Mouse (Mus musculus): Measurements from ENCODE around the gene Tmco1. TPM values are rescaled to one million over a fixed set of nuclear protein-coding genes. Genes with fewer than 3 reads are reported as not detected.
A peak's percentile ranks its signal among the peaks of the same experiment; 100 is the strongest.

The Tmco1 gene
- polyA plus RNA-seq, 1 experiment: 43.7 TPM

DNA sequence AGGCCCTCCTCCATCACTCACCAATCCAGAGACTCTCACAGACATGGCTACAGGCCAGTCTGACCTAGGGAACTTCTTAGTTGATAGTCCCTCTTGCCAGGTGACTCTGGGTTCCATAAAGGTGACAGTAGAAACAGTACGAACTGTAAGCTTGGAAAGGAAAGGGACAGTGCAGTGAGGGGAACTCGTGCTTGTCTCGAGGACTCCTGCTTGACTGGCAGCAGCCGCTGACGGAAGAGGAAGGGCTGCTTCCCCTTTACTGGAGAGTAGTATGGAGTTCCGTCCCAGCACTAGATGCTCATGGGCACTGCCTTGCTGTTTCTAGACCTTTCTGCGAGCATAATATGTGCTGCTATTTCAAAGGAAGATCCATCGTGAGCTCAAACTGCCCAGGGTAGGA lies 22.9 kb downstream of the Tmco1 start:
- H3K36me3 ChIP-seq (ENCODE audit: control insufficient read depth, insufficient read depth, low read length, poor library complexity, severe bottlenecking): peaks cover 16% of the 10 kb centered on the region
- H3K27ac ChIP-seq (ENCODE audit: insufficient read depth, low read length): no peak overlapping the region
- H3K4me3 ChIP-seq (ENCODE audit: low read depth, low read length): no peak overlapping the region
- H3K4me1 ChIP-seq (ENCODE audit: control insufficient read depth, insufficient read depth, low read length): no peaks in the 10 kb centered on the region
- H3K9me3 ChIP-seq (replicated peaks; ENCODE audit: control insufficient read depth, insufficient read depth, low read length, poor library complexity, severe bottlenecking): no peaks in the 10 kb centered on the region
- H3K27me3 ChIP-seq (ENCODE audit: control insufficient read depth, insufficient read depth, low read length, poor library complexity, severe bottlenecking): no peaks in the 10 kb centered on the region
- no peak overlapping the region for H3K9ac ChIP-seq (ENCODE audit: low read depth, poor library complexity, severe bottlenecking)
- TF ChIP-seq EP300 (IDR thresholded peaks at IDR 0.05; ENCODE audit: insufficient read depth, low read depth, low read length) (no peak), POLR2A (IDR thresholded peaks at IDR 0.05; ENCODE audit: insufficient read depth, low read length) (no peak), CTCF (IDR thresholded peaks at IDR 0.05; ENCODE audit: low read depth, low read length) (no peak)

- H3K27ac ChIP-seq (ENCODE audit: insufficient read depth, low read length): no peak overlapping the region
- TF ChIP-seq EP300 (IDR thresholded peaks at IDR 0.05; ENCODE audit: insufficient read depth, low read depth, low read length) (no peak), CTCF (IDR thresholded peaks at IDR 0.05; ENCODE audit: low read depth, low read length) (no peak), POLR2A (IDR thresholded peaks at IDR 0.05; ENCODE audit: insufficient read depth, low read length) (no peak)
- H3K9me3 ChIP-seq (replicated peaks; ENCODE audit: control insufficient read depth, insufficient read depth, low read length, poor library complexity, severe bottlenecking): no peaks in the 10 kb centered on the region
- H3K36me3 ChIP-seq (ENCODE audit: control insufficient read depth, insufficient read depth, low read length, poor library complexity, severe bottlenecking): 0 out of 2 replicates have a peak, but pooled peaks cover 4% of the 10 kb centered on the region
- no peaks in the 10 kb centered on the region for H3K27me3 ChIP-seq (ENCODE audit: control insufficient read depth, insufficient read depth, low read length, poor library complexity, severe bottlenecking)
- no peak overlapping the region for H3K4me3 ChIP-seq (ENCODE audit: low read depth, low read length)
- no peak overlapping the region for H3K9ac ChIP-seq (ENCODE audit: low read depth, poor library complexity, severe bottlenecking)
- no peaks in the 10 kb centered on the region for H3K4me1 ChIP-seq (ENCODE audit: control insufficient read depth, insufficient read depth, low read length)
Observed at GRCm38 (mm10) chr1:167336398-167336797, 28.2 kb downstream of the Tmco1 start.

- peak; percentile 81 for TF ChIP-seq CTCF (IDR thresholded peaks at IDR 0.05; ENCODE audit: low read depth, low read length)
- no peak for TF ChIP-seq POLR2A (IDR thresholded peaks at IDR 0.05; ENCODE audit: insufficient read depth, low read length)
- no peak for TF ChIP-seq EP300 (IDR thresholded peaks at IDR 0.05; ENCODE audit: insufficient read depth, low read depth, low read length)
- Histone ChIP-seq H3K4me3 (ENCODE audit: low read depth, low read length) (no peak overlapping the region), H3K9me3 (replicated peaks; ENCODE audit: control insufficient read depth, insufficient read depth, low read length, poor library complexity, severe bottlenecking) (no peaks in the 10 kb centered on the region), H3K4me1 (ENCODE audit: control insufficient read depth, insufficient read depth, low read length) (no peaks in the 10 kb centered on the region), H3K27ac (ENCODE audit: insufficient read depth, low read length) (no peak overlapping the region), H3K9ac (ENCODE audit: low read depth, poor library complexity, severe bottlenecking) (no peak overlapping the region), H3K36me3 (ENCODE audit: control insufficient read depth, insufficient read depth, low read length, poor library complexity, severe bottlenecking) (0 out of 2 replicates have a peak, but pooled peaks cover 2% of the 10 kb centered on the region), H3K27me3 (ENCODE audit: control insufficient read depth, insufficient read depth, low read length, poor library complexity, severe bottlenecking) (no peaks in the 10 kb centered on the region)
Observed at GRCm38 (mm10) chr1:167337463-167338095, 29.4 kb downstream of the Tmco1 start.

- no peaks in the 10 kb centered on the region for H3K9me3 ChIP-seq (replicated peaks; ENCODE audit: control insufficient read depth, insufficient read depth, low read length, poor library complexity, severe bottlenecking)
- TF ChIP-seq EP300 (IDR thresholded peaks at IDR 0.05; ENCODE audit: insufficient read depth, low read depth, low read length): no peak
- no peak for TF ChIP-seq POLR2A (IDR thresholded peaks at IDR 0.05; ENCODE audit: insufficient read depth, low read length)
- no peak for TF ChIP-seq CTCF (IDR thresholded peaks at IDR 0.05; ENCODE audit: low read depth, low read length)
- no peak overlapping the region for H3K9ac ChIP-seq (ENCODE audit: low read depth, poor library complexity, severe bottlenecking)
- H3K4me3 ChIP-seq (ENCODE audit: low read depth, low read length): no peak overlapping the region
- H3K27me3 ChIP-seq (ENCODE audit: control insufficient read depth, insufficient read depth, low read length, poor library complexity, severe bottlenecking): no peaks in the 10 kb centered on the region
- H3K27ac ChIP-seq (ENCODE audit: insufficient read depth, low read length): no peak overlapping the region
- no peaks in the 10 kb centered on the region for H3K4me1 ChIP-seq (ENCODE audit: control insufficient read depth, insufficient read depth, low read length)
- no peaks in the 10 kb centered on the region for H3K36me3 ChIP-seq (ENCODE audit: control insufficient read depth, insufficient read depth, low read length, poor library complexity, severe bottlenecking)
Observed at GRCm38 (mm10) chr1:167339177-167339781, 31.1 kb downstream of the Tmco1 start.

- TF ChIP-seq EP300 (IDR thresholded peaks at IDR 0.05; ENCODE audit: insufficient read depth, low read depth, low read length): no peak
- TF ChIP-seq CTCF (IDR thresholded peaks at IDR 0.05; ENCODE audit: low read depth, low read length): no peak
- TF ChIP-seq POLR2A (IDR thresholded peaks at IDR 0.05; ENCODE audit: insufficient read depth, low read length): no peak
- Histone ChIP-seq H3K4me1 (ENCODE audit: control insufficient read depth, insufficient read depth, low read length) (no peaks in the 10 kb centered on the region), H3K4me3 (ENCODE audit: low read depth, low read length) (peak overlapping the region; percentile 43), H3K27me3 (ENCODE audit: control insufficient read depth, insufficient read depth, low read length, poor library complexity, severe bottlenecking) (no peaks in the 10 kb centered on the region), H3K27ac (ENCODE audit: insufficient read depth, low read length) (no peak overlapping the region), H3K36me3 (ENCODE audit: control insufficient read depth, insufficient read depth, low read length, poor library complexity, severe bottlenecking) (no peaks in the 10 kb centered on the region), H3K9ac (ENCODE audit: low read depth, poor library complexity, severe bottlenecking) (peak overlapping the region; percentile 63), H3K9me3 (replicated peaks; ENCODE audit: control insufficient read depth, insufficient read depth, low read length, poor library complexity, severe bottlenecking) (no peaks in the 10 kb centered on the region)
Observed at GRCm38 (mm10) chr1:167340111-167340787, 32.1 kb downstream of the Tmco1 start.

Data from ES-Bruce4 (cell line).